Mouse (Mus musculus): ENCODE data around the gene Adcyap1r1. TPM values are rescaled to one million over a fixed set of nuclear protein-coding genes. Genes with fewer than 3 reads are reported as not detected.

Gene Adcyap1r1
- polyA plus RNA-seq, 1 experiment from 2014 or later: 2.7 TPM

DNA sequence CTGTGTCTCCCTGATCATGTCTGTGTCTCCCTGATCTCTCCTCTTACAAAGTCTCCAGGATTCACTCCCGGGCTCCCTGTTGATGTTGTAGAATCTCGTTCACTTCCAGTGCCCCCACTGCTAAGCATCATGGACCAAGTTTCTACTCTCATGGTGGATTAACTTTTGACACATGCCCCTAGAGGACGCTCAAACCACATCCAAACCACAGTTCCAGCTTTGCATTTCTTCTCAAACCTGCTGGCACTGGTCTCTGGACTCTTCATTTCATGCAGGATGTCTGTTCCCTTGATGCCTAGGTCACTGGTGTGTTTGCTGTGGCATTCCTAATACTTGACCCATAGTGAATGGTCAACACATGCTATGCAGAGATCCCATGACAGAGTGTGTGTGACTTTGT lies 90.6 kb downstream of the Adcyap1r1 start:
- Histone ChIP-seq H3K27ac (ENCODE audit: low read depth, low read length) (no peak overlapping the region), H3K9ac (ENCODE audit: low read depth, low read length) (no peak overlapping the region), H3K4me2 (replicated peaks; ENCODE audit: low read depth) (no peak overlapping the region), H3K36me3 (ENCODE audit: control insufficient read depth, insufficient read depth) (no peaks in the 10 kb centered on the region), H3K27me3 (replicated peaks; ENCODE audit: control insufficient read depth, insufficient read depth, low read length) (no peaks in the 10 kb centered on the region), H3K4me3 (ENCODE audit: low read depth, low read length) (no peak overlapping the region), H3K9me3 (ENCODE audit: control insufficient read depth) (no peaks in the 10 kb centered on the region), H3K4me1 (replicated peaks; ENCODE audit: control insufficient read depth, insufficient read depth, low read length) (no peaks in the 10 kb centered on the region)
- peak; percentile 55 for TF ChIP-seq CTCF (IDR thresholded peaks at IDR 0.05; ENCODE audit: low read depth)
- ATAC-seq: no peak
- 49% methylated on average over 3 of the region's 3 CpGs for WGBS

DNA sequence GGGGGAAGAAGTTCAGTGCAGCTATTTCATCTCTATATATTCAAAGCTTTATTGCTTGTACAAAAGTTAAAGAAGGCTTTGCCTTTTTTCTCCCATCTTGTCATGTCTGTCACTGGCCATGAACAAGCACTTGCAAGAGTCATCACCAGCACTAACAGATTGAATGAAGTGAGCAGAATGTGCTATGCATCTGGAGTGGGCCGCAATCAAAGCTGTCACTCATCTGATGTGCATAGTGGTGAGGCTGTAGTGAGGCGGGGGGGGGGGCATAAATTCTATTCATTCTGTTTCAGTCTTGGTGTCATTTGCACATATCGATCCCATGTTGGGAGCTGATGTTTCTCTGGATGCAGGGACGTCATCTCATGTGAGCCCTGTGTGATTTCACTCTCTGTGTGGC lies 91.6 kb downstream of the Adcyap1r1 start:
- no peaks in the 10 kb centered on the region for H3K4me1 ChIP-seq (replicated peaks; ENCODE audit: control insufficient read depth, insufficient read depth, low read length)
- no peak overlapping the region for H3K4me3 ChIP-seq (ENCODE audit: low read depth, low read length)
- H3K27ac ChIP-seq (ENCODE audit: low read depth, low read length): no peak overlapping the region
- H3K4me2 ChIP-seq (replicated peaks; ENCODE audit: low read depth): no peak overlapping the region
- 89% methylated on average over 4 of the region's 4 CpGs for WGBS
- no peak for ATAC-seq
- H3K27me3 ChIP-seq (replicated peaks; ENCODE audit: control insufficient read depth, insufficient read depth, low read length): no peaks in the 10 kb centered on the region
- no peak overlapping the region for H3K9ac ChIP-seq (ENCODE audit: low read depth, low read length)
- no peaks in the 10 kb centered on the region for H3K9me3 ChIP-seq (ENCODE audit: control insufficient read depth)
- H3K36me3 ChIP-seq (ENCODE audit: control insufficient read depth, insufficient read depth): no peaks in the 10 kb centered on the region
- no peak for TF ChIP-seq CTCF (IDR thresholded peaks at IDR 0.05; ENCODE audit: low read depth)

DNA sequence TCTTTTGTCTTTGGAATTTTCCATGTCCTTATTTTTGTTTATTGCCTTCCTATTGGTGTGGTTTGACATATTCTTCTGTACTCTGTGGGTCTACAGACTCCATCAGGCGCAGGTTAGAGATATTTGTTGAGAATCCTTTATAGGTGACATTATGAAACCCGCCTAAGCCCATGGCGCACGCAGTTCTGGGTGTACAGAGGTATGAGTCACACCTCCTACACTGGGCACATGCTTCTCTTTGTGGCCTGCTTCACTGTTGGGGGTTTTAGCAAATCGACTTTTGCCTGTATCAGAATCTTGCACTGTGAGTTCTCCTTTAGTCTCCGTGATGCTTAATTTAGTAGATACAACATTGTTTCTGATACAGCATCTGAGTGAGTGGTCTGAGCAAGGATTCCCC lies 97.4 kb downstream of the Adcyap1r1 start:
- H3K9ac ChIP-seq (ENCODE audit: low read depth, low read length): no peak overlapping the region
- TF ChIP-seq CTCF (IDR thresholded peaks at IDR 0.05; ENCODE audit: low read depth): no peak
- no peaks in the 10 kb centered on the region for H3K4me1 ChIP-seq (replicated peaks; ENCODE audit: control insufficient read depth, insufficient read depth, low read length)
- no peak for ATAC-seq
- H3K36me3 ChIP-seq (ENCODE audit: control insufficient read depth, insufficient read depth): no peaks in the 10 kb centered on the region
- no peak overlapping the region for H3K4me2 ChIP-seq (replicated peaks; ENCODE audit: low read depth)
- no peaks in the 10 kb centered on the region for H3K27me3 ChIP-seq (replicated peaks; ENCODE audit: control insufficient read depth, insufficient read depth, low read length)
- no peak overlapping the region for H3K4me3 ChIP-seq (ENCODE audit: low read depth, low read length)
- H3K27ac ChIP-seq (ENCODE audit: low read depth, low read length): no peak overlapping the region
- 92% methylated on average over 6 of the region's 6 CpGs for WGBS
- H3K9me3 ChIP-seq (ENCODE audit: control insufficient read depth): no peaks in the 10 kb centered on the region

DNA sequence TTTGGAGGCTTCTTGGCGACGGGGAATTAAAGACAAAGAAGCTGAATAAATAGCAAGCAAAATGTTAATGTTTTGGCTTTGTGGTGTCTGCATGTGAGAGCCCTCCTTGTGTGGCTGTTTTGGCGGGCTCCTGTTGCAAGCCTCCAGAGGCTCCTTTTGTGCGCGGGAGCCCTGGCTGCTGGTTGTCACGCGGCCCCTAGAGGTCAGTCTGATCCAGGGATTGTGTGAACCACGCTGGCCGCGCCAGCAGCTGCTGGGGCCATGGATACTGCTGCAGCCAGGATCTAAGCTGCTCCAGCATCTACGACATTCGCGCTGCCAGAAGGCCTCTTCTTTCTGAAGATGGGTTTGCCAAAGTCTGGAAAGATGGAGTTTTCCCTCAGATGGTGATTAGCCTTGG lies 99.1 kb downstream of the Adcyap1r1 start:
- peak; percentile 52 for TF ChIP-seq CTCF (IDR thresholded peaks at IDR 0.05; ENCODE audit: low read depth)
- no peaks in the 10 kb centered on the region for H3K36me3 ChIP-seq (ENCODE audit: control insufficient read depth, insufficient read depth)
- no peak overlapping the region for H3K4me3 ChIP-seq (ENCODE audit: low read depth, low read length)
- no peaks in the 10 kb centered on the region for H3K9me3 ChIP-seq (ENCODE audit: control insufficient read depth)
- no peak for ATAC-seq
- H3K9ac ChIP-seq (ENCODE audit: low read depth, low read length): no peak overlapping the region
- no peaks in the 10 kb centered on the region for H3K27me3 ChIP-seq (replicated peaks; ENCODE audit: control insufficient read depth, insufficient read depth, low read length)
- H3K27ac ChIP-seq (ENCODE audit: low read depth, low read length): no peak overlapping the region
- H3K4me2 ChIP-seq (replicated peaks; ENCODE audit: low read depth): no peak overlapping the region
- no peaks in the 10 kb centered on the region for H3K4me1 ChIP-seq (replicated peaks; ENCODE audit: control insufficient read depth, insufficient read depth, low read length)
- WGBS: 45% methylated on average over 13 of the region's 13 CpGs

Small RNA genes within 50 kb of the gene (microRNA-seq; reads per million reads assigned to microRNA genes)
- not detected for gene Gm44352

Other genes with a start within 250 kb of the Adcyap1r1 start
- gene Mindy4, start 248.6 kb upstream of the Adcyap1r1 start, polyA plus RNA-seq (2015; fragmentation: Nextera tagmentation; extraction: Ambion mirVana): 2.1 and 2.3 TPM in 2 replicates
- 19.0 and 20.4 TPM in 2 replicates for gene Aqp1, start 115.5 kb upstream of the Adcyap1r1 start, polyA plus RNA-seq (2015; fragmentation: Nextera tagmentation; extraction: Ambion mirVana)
- 0.17 TPM in 1 of 2 replicates, not detected in the other for gene Ghrhr, start 75.7 kb upstream of the Adcyap1r1 start, polyA plus RNA-seq (2015; fragmentation: Nextera tagmentation; extraction: Ambion mirVana)
- gene Neurod6, start 229.3 kb downstream of the Adcyap1r1 start, polyA plus RNA-seq (2015; fragmentation: Nextera tagmentation; extraction: Ambion mirVana): 0.82 and 0.99 TPM in 2 replicates